Mouse (Mus musculus) hindbrain, embryonic 16.5 days (tissue): ENCODE data around the gene Trak1. TPM values are rescaled to one million over a fixed set of nuclear protein-coding genes. Genes with fewer than 3 reads are reported as not detected.

Experiments
- ATAC-seq: fragments of 200-750 bp; cut with Nextera tagmentation; 2 replicates; pipeline ENCODE4 v1.8.0; 2017; ENCODE audit warnings: moderate TSS enrichment, moderate library complexity
- H3K27ac ChIP-seq: fragments of 300-500 bp; sonication (generic); 2 replicates; pipeline ENCODE4 v1.5.1; 2014; ENCODE audit warnings: low read depth, mild to moderate bottlenecking, control low read depth, low read length, moderate library complexity
- H3K27me3 ChIP-seq: fragments of 300-500 bp; sonication (generic); replicated peaks from 2 replicates; pipeline ENCODE4 v1.6.1; 2014; ENCODE audit warnings: low read length; ENCODE audit not compliant: control insufficient read depth, insufficient read depth
- H3K36me3 ChIP-seq: fragments of 300-500 bp; sonication (generic); 2 replicates; pipeline ENCODE4 v1.6.1; 2014; ENCODE audit warnings: mild to moderate bottlenecking, low read length, moderate library complexity, mixed read lengths; ENCODE audit not compliant: control insufficient read depth, insufficient read depth
- H3K4me1 ChIP-seq: fragments of 300-500 bp; sonication (generic); 2 replicates; pipeline ENCODE4 v1.6.1; 2014; ENCODE audit warnings: low read depth, low read length; ENCODE audit not compliant: control insufficient read depth, insufficient read depth
- H3K4me2 ChIP-seq: fragments of 300-500 bp; sonication (generic); 2 replicates; pipeline ENCODE4 v1.6.1; 2014; ENCODE audit warnings: mild to moderate bottlenecking, low read length, control low read depth, moderate library complexity
- H3K4me3 ChIP-seq: fragments of 300-500 bp; sonication (generic); 2 replicates; pipeline ENCODE4 v1.5.1; 2014; ENCODE audit warnings: mild to moderate bottlenecking, low read length, control low read depth, moderate library complexity
- H3K9ac ChIP-seq: fragments of 300-500 bp; sonication (generic); 2 replicates; pipeline ENCODE4 v1.6.1; 2014; ENCODE audit warnings: low read depth, mild to moderate bottlenecking, control low read depth, low read length, moderate library complexity
- H3K9me3 ChIP-seq: fragments of 300-500 bp; sonication (generic); 2 replicates; pipeline ENCODE4 v1.6.1; 2014; ENCODE audit warnings: mild to moderate bottlenecking, low read length, moderate library complexity; ENCODE audit not compliant: control insufficient read depth
- WGBS: fragments of 180-500 bp; shearing (Covaris S2); extraction: QIAGEN DNeasy Blood & Tissue Kit; methylation state at CpG from one replicate; pipeline ENCODE4 v1.1.7; 2014; 5-methylcytosine and 5-hydroxymethylcytosine counted together
- polyA plus RNA-seq: library from polyadenylated mRNA; unstranded; fragments of >200 nt; fragmentation: Nextera tagmentation; extraction: Ambion mirVana; gene quantifications from 2 replicates; pipeline ENCODE4 v1.2.1, GENCODE M21; 2015

Gene Trak1
- polyA plus RNA-seq, 1 experiment from 2014 or later = 57.8 TPM

- H3K4me1 ChIP-seq = peaks cover 53% of the 10 kb centered on the region
- H3K4me3 ChIP-seq = no peak overlapping the region
- H3K9me3 ChIP-seq = no peaks in the 10 kb centered on the region
- ATAC-seq = no peak
- no peaks in the 10 kb centered on the region for H3K27me3 ChIP-seq
- no peaks in the 10 kb centered on the region for H3K36me3 ChIP-seq
- peak overlapping the region; percentile 44; the same call in 1 of the 2 replicates for H3K27ac ChIP-seq
- WGBS = 66% methylated on average over 22 of the region's 22 CpGs
- peak overlapping the region; percentile 27 for H3K9ac ChIP-seq
- peak overlapping the region; percentile 95 for H3K4me2 ChIP-seq
Observed at GRCm38 (mm10) chr9:121301041-121301920, 4.0 kb downstream of the Trak1 start.

GRCm38 (mm10) chr9:121302543-121302942 is 5.2 kb downstream of the Trak1 start:
- Histone ChIP-seq H3K4me2 (no peak overlapping the region), H3K4me1 (peaks cover 53% of the 10 kb centered on the region), H3K27me3 (no peaks in the 10 kb centered on the region), H3K27ac (no peak overlapping the region), H3K36me3 (no peaks in the 10 kb centered on the region), H3K4me3 (no peak overlapping the region), H3K9me3 (no peaks in the 10 kb centered on the region), H3K9ac (no peak overlapping the region)
- WGBS = 87% methylated on average over 7 of the region's 8 CpGs
- no peak for ATAC-seq

DNA sequence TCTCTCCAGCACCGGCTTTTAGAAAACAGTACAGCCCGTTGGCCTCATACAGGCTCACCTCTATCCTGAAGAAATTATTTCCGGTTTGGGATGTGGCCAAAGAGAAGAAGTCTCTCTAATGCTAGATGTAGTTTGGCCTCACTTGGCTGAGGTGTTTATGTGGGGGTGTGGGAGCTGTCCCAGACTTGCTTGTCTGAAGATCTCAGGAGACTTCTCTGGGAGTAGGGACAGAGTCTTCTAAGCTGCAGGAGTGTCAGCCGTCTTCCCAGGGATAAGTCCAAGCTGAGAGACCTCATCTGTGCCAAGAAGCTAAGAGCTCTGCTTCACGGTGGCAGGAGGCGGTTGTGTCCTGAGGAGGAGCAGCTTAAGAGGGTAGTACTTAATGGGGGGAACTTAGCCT is 5.8 kb downstream of the Trak1 start:
- 40% methylated on average over 6 of the region's 6 CpGs for WGBS
- no peak for ATAC-seq
- Histone ChIP-seq H3K4me3 (no peak overlapping the region), H3K36me3 (no peaks in the 10 kb centered on the region), H3K27me3 (no peaks in the 10 kb centered on the region), H3K9me3 (no peaks in the 10 kb centered on the region), H3K4me2 (no peak overlapping the region; the same call in 1 of the 2 replicates), H3K9ac (no peak overlapping the region), H3K4me1 (peaks cover 50% of the 10 kb centered on the region), H3K27ac (peak overlapping the region; percentile 51; the same call in 1 of the 2 replicates)

DNA sequence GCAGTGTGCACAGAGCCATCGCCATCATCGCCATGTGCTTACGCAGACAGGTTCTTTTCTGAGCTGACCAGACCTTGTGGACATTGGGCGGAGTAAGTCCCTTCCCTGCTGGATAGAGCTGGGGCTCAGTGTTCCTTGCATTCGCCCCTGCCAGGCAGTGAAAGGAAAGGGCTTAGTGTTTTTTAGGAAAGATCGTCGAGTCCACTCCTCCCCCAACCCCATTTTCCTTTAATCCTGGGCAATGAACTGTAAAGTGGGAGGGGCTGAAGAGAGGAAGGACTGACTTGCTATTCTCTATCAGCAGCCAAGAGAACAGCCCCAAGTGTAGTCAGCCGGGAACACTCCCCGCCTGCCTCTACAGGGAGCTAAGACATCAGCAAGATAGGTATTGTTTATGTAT is 6.4 kb downstream of the Trak1 start:
- WGBS = 12% methylated on average over 9 of the region's 9 CpGs
- H3K4me1 ChIP-seq = peaks cover 44% of the 10 kb centered on the region
- H3K9me3 ChIP-seq = no peaks in the 10 kb centered on the region
- H3K4me3 ChIP-seq = no peak overlapping the region
- no peak overlapping the region; the same call in 1 of the 2 replicates for H3K9ac ChIP-seq
- peak overlapping the region; percentile 32 for H3K4me2 ChIP-seq
- no peaks in the 10 kb centered on the region for H3K27me3 ChIP-seq
- H3K36me3 ChIP-seq = no peaks in the 10 kb centered on the region
- ATAC-seq = peak; percentile 65
- peak overlapping the region; percentile 12; the same call in 1 of the 2 replicates for H3K27ac ChIP-seq

DNA sequence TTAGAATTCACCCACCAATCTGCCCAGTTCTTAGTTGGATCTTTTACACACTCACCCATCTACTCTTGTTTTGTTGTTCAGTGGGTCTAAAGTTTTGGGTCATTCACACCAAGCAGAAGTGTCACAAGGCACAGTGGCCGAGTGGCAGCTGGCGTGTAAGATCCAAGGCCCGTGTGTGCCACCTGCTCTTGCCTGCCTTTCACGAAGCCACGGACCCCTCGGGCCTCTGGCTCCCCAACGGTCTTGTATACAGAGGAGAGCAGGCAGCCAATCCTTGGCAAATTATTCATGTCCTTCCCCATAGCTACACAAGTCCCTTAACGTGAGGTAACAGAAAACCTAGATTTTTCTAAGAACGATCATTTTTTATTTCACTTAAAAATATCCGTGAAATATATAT is 7.2 kb downstream of the Trak1 start:
- peak overlapping the region; percentile 56; the same call in 1 of the 2 replicates for H3K27ac ChIP-seq
- WGBS = 41% methylated on average over 10 of the region's 10 CpGs

DNA sequence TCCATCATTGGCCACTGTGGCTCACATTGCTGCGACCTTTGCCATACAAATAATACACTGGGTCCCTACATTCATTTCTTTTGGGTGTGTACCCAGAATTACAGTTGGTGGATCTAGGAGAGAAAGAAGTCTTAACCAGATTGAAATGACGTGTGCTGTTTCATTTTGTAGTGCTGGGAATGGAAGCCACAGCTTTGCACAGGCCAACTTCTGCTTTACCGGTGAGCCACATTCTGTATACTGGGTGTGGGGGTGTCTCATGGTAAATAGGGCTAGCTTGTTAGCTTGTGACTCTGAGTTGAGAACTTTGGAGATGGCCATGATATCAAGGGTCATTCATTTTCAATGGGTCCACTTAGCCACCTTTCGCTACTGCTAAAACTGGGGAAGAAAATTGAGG is 8.2 kb downstream of the Trak1 start:
- 96% methylated on average over 4 of the region's 4 CpGs for WGBS
- no peak for ATAC-seq

More for the DNA sequence above, 7.2 kb downstream of the Trak1 start:
- Histone ChIP-seq H3K4me3 (no peak overlapping the region), H3K4me1 (peaks cover 43% of the 10 kb centered on the region), H3K9ac (no peak overlapping the region), H3K36me3 (no peaks in the 10 kb centered on the region), H3K9me3 (no peaks in the 10 kb centered on the region), H3K27me3 (no peaks in the 10 kb centered on the region), H3K4me2 (no peak overlapping the region)
- ATAC-seq = no peak

DNA sequence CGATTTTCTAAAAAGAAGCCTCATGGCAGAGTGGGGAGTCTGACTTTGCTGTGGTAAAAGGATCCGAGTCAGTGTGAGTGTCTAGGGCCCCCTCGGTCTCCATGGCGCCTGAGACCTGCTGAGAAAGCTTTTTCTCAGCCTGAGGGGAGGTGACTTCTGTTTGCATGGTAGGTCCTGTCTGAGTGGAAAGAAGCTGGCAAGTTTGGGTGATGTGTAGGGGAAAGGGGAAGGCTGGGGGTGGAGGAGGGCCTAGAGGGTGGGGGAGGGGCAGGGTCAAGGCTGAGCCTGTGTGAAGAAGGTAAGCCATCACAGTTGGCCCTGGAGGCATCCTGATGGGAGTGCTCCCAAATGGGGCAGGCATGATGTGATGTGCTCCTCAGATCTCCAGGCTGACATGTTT is 12.0 kb downstream of the Trak1 start:
- Histone ChIP-seq H3K27ac (peak overlapping the region; percentile 46; the same call in 1 of the 2 replicates), H3K9me3 (no peaks in the 10 kb centered on the region), H3K4me2 (no peak overlapping the region), H3K27me3 (no peaks in the 10 kb centered on the region), H3K4me1 (peaks cover 34% of the 10 kb centered on the region), H3K9ac (no peak overlapping the region), H3K4me3 (no peak overlapping the region), H3K36me3 (no peaks in the 10 kb centered on the region)
- 26% methylated on average over 4 of the region's 4 CpGs for WGBS
- ATAC-seq = 0 out of 2 replicates have a peak, but pooled peaks have one; percentile 18

More for the DNA sequence above, 8.2 kb downstream of the Trak1 start:
- Histone ChIP-seq H3K27ac (no peak overlapping the region), H3K9ac (no peak overlapping the region), H3K27me3 (no peaks in the 10 kb centered on the region), H3K4me2 (no peak overlapping the region), H3K36me3 (no peaks in the 10 kb centered on the region), H3K9me3 (no peaks in the 10 kb centered on the region), H3K4me1 (peaks cover 35% of the 10 kb centered on the region), H3K4me3 (no peak overlapping the region)

GRCm38 (mm10) chr9:121310501-121310900 is 13.2 kb downstream of the Trak1 start:
- ATAC-seq = no peak
- H3K27me3 ChIP-seq = no peaks in the 10 kb centered on the region
- no peak overlapping the region for H3K9ac ChIP-seq
- 57% methylated on average over 7 of the region's 7 CpGs for WGBS
- no peaks in the 10 kb centered on the region for H3K9me3 ChIP-seq
- H3K27ac ChIP-seq = no peak overlapping the region
- no peak overlapping the region for H3K4me3 ChIP-seq
- H3K4me1 ChIP-seq = peaks cover 37% of the 10 kb centered on the region
- H3K36me3 ChIP-seq = no peaks in the 10 kb centered on the region
- no peak overlapping the region for H3K4me2 ChIP-seq

GRCm38 (mm10) chr9:121311846-121312236 is 14.5 kb downstream of the Trak1 start:
- no peak overlapping the region for H3K4me3 ChIP-seq
- no peaks in the 10 kb centered on the region for H3K9me3 ChIP-seq
- H3K27ac ChIP-seq = peak overlapping the region; percentile 29; the same call in 1 of the 2 replicates
- H3K4me1 ChIP-seq = peaks cover 43% of the 10 kb centered on the region
- H3K36me3 ChIP-seq = no peaks in the 10 kb centered on the region
- no peaks in the 10 kb centered on the region for H3K27me3 ChIP-seq
- ATAC-seq = no peak
- WGBS = 47% methylated on average over 6 of the region's 6 CpGs
- H3K9ac ChIP-seq = no peak overlapping the region
- no peak overlapping the region for H3K4me2 ChIP-seq
